Mouse (Mus musculus) heart, embryonic 13.5 days (tissue): ENCODE measurements around the gene 3830406C13Rik. TPM values are rescaled to one million over a fixed set of nuclear protein-coding genes. Genes with fewer than 3 reads are reported as not detected.

ENCODE experiments used
- polyA plus RNA-seq: library from polyadenylated mRNA; unstranded; fragments of >200 nt; fragmentation: Nextera tagmentation; extraction: Ambion mirVana; gene quantifications from 2 replicates; pipeline ENCODE4 v1.2.1, GENCODE M21; 2015

3830406C13Rik gene
- polyA plus RNA-seq, 1 experiment from 2014 or later: 23.8 TPM

Other genes starting within 250 kb of the 3830406C13Rik start
- gene Gm49355, start 197 bp upstream of the 3830406C13Rik start, polyA plus RNA-seq: 0.10 and 0.12 TPM in 2 replicates
- 0.07 TPM in 1 of 2 replicates, not detected in the other for gene Fezf2, start 64.0 kb downstream of the 3830406C13Rik start, polyA plus RNA-seq